Mouse (Mus musculus): ENCODE data around the gene Trnau1ap.

Trnau1ap gene

DNA sequence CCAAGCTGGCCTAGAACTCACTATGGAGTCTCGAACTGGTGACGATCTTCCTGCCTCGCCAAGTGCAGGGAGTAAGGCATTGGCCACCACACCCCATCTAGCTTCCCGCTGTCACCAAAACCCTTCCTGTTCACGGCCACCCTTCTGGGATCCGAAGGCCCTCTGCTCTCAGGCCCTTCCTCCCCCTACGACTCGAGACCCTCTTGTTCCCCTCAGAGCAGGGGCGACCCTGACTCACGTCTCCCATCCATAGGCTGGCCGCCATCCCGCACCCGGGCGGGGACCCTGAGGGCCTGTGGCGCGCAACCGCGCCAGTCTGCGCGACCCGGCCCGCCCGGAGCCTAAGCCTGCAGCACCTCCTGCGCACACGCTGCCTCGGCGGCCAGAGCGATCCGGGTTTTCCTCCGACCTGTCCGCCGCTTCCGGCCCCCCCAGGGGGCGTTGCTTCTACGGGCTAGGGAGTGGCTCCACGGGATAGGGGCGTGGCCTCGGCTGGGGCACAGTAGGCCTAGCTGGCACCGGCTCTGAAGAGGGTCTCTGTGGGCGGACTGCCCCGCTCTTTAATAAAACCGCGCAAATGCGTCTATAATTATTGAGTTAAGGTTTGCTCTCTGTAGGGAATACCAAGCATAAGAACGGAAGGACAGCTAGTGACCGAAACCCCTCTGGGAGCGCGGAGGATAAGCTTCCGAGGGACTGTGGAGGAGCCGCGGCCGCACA, at the start of gene Trnau1ap:
Gene Trnau1ap, minus strand, starts transcription at position 424 of the 720 bp plus-strand sequence.
- peak; percentile 98 for DNase-seq

DNA sequence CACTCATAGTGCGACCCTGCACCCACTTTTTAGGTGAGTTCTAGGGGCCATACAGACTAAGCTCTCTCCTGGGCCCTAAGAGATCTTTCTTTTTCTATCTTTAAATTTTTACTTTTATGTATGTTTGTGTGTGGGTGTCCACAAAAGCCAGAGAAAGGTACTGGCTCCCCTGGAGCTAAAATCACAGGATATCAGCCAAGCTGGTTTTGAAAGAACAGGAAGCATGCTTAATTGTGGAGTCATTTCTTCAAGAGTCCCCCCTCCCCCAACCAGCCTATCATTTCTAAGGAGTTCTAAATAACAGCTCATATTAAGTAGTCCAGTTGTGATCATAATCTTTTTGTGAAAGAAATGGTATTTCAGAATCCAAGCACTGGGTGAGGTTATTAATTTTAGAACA, 44.5 kb upstream of the Trnau1ap start:
- no peak for DNase-seq

DNA sequence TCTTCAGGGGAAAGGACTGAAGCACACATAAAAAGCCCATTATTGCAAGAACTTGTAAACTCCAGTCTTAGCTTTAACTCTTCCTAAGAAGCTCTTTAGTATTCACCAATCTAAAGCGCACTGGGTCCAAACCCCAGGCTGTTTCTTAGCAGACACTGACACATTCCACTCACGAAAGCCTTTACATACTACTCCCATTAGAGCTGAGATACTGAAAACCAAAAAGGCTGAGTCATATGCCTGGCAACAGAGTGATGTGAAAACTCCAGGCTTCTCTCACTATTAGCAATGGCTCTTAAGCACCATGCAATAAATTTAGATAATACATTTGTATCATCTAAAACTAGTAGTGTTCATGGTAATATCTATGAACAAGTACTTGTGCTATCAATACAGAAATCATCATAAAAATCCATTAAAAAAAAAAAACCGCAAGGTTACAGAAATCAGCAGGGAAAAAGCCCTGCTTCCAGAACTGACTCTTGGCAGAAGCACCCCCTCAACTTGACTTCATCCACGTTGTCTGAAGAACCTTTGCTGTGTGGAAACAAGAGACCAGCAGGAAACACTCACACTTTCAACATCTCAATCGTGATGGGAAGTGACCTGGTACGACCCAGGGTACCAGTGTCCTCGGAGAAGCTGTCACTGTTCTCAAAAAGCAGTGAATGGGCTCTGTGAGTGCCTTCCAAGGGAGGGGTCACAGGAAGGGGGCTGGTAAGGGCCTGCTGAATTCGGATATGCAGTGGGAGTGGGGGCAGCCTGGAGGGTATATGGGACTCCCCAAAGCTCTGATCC, 40.8 kb upstream of the Trnau1ap start:
- no peak for DNase-seq

- no peak for DNase-seq
Observed at GRCm38 (mm10) chr4:132367480-132368201, 38.3 kb upstream of the Trnau1ap start.

- no peak for DNase-seq
Observed at GRCm38 (mm10) chr4:132365450-132366060, 36.2 kb upstream of the Trnau1ap start.

DNA sequence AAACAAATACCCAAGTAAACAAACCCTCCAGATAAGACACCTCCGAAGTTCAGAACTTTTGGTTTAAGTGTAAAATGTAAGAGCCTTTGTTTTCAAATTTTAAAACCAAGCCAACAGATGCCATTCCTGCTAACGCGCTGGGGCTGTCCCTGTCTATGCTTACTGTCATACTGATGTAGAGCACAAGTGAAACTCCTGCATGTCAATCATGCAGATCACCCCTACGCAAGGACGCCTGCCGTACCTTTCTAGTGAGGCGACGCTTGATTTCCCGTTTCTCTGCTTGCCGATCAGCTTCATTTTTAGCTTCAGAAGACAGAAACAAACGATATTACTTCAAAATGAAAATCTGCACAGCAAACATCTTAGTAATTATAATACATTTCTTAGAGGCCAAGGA, 34.1 kb upstream of the Trnau1ap start:
- DNase-seq, result no peak

- DNase-seq, result no peak
Observed at GRCm38 (mm10) chr4:132359510-132359909, 30.2 kb upstream of the Trnau1ap start.

DNA sequence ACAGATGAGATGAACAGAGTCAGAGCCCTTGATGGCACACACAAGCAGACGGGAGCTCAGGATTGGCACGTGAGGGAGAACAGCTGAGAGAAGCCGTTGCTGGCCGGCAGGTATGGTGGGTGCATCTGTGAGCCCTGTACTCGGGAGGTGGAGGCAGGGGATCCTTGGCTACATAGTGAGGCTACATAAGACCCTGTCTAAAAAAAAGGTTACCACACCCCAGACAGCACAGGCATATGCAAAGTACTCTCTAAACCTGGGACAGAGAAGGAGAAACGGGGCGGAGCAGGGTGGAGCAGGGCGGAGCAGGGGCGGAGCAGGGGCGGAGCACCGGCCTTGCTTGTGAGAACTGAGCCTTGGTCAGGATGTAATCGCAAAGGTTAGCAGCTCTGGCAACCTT, 26.8 kb upstream of the Trnau1ap start:
- no peak for DNase-seq

- no peak for DNase-seq
Observed at GRCm38 (mm10) chr4:132355403-132355802, 26.1 kb upstream of the Trnau1ap start.

- no peak for DNase-seq
Observed at GRCm38 (mm10) chr4:132354571-132354970, 25.2 kb upstream of the Trnau1ap start.

DNA sequence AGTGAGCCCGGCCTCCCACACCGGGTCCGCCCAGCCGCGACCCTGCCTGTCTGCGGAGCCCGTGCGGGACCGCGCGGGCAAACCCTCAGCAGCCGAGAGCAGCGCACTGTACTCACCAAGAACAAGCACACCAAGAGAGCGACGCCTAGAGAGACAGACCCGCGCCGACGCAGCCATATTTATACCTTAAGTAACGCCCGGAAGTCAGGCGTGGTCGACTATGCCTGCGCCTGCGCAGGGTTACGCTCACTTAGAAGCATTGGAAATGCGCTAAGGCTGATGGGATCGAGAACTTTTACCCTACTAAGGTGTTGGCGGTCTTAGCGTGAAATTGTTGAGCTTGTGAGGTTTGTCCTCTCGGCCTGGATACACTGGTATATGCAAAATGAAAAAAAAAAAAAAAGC, 24.1 kb upstream of the Trnau1ap start, which contains the start of gene Rcc1:
Gene Rcc1, minus strand, starts transcription at position 125 of the 405 bp plus-strand sequence.
- DNase-seq, result peak; percentile 97

DNA sequence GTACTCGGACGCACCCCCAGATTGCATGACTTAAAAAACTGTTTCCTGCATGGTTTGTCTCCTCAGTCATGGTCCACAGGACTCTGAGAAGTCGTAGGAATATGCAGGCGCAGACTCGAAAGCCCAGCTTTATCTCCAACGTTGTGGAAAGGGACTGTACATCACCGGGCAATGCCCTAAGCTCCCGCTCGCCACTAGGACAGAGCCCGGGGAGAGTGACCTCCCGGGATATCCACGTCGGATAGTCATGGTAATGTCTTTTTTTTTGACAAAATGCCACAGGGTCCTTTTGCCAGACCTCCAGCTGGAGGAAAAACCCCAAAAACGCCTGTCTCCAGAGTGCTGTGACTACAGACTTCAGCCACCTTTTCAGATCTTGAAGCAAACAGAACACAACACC, 23.4 kb upstream of the Trnau1ap start:
- DNase-seq, result no peak

DNA sequence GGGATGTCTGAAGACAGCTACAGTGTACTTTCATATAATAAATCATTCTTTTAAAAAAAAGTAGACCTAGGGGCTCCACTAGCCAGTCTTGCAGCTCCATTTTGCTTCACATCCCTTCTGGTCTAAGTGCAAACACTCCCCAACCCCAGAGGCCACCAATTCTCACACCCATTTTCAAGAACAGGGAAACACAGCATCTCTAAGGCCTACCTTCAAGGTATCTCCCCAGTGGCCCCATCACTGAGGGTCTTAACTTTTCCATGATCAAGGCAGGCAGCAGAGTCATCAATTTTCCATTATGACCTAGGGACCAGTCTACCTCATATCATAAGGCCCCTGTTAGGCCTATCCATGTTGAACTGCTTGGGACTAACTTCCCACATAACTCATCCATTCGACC, 22.1 kb upstream of the Trnau1ap start:
- no peak for DNase-seq

GRCm38 (mm10) chr4:132350854-132351253, 21.5 kb upstream of the Trnau1ap start:
- no peak for DNase-seq

- DNase-seq, result no peak
Observed at GRCm38 (mm10) chr4:132350123-132350740, 20.9 kb upstream of the Trnau1ap start.

- no peak for DNase-seq
Observed at GRCm38 (mm10) chr4:132349495-132350122, 20.3 kb upstream of the Trnau1ap start.

- no peak for DNase-seq
Observed at GRCm38 (mm10) chr4:132346661-132347060, 17.3 kb upstream of the Trnau1ap start.

DNA sequence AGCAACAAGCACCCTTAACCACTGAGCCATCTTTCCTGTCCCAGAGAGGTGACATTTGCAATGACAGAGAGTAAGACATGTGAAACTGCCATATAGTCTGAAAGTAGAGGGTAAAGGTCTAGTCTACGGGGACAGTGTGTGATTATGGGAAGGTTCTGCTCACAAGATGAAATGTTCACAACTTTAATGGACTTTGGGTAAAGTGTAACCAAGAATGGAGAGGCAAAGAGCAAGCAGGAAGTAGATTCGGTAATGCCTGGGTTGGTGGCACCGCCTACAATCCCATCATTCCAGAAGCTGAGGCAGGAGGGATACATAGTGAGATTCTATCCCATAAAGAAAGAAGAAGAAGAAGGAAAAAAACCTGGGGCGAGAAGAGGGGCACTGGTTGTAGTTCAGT, 16.9 kb upstream of the Trnau1ap start:
- no peak for DNase-seq

GRCm38 (mm10) chr4:132345843-132346212, 16.5 kb upstream of the Trnau1ap start:
- DNase-seq, result no peak

DNA sequence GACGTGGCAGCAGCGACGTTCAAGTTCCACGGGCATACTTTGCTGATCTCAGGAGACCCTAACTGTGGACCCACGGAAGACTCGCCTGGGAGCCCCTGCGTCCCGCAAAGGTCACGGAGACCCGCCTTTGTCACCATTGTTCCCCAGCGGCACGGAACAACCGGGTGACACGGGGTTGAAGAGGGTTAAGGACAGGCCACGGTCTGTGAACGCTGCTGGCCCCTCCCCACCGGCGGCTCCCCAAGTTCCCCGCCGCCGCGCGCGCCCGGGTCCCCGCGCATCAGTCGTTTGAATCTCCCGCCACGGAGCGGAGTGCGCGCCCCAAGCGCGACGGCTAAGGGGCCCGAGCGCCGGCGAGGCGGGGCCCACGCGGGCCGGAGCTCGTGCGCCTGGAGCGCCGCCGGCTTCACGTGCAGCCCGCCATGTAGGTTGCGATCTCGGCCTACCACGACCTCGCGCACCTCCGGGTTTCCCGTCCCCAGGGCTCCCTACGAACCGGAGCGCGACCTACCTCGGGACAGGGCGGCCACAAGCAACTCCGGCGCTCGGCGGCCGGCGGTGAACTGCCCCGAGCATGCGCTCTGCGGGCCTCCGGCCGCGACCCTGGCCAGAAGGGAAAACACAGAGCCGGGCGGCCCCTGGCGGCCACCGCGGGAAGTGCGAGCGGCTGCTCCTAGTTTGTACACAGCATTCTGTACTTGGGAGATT, 16.0 kb upstream of the Trnau1ap start:
- DNase-seq, result peak; percentile 94

- DNase-seq, result peak; percentile 57
Observed at GRCm38 (mm10) chr4:132344403-132345134, 15.2 kb upstream of the Trnau1ap start.
